Mouse (Mus musculus) kidney, embryonic 14.5 days (tissue): ENCODE data around the gene Rps6kl1. TPM values are rescaled to one million over a fixed set of nuclear protein-coding genes. Genes with fewer than 3 reads are reported as not detected.

Experiments used
- ATAC-seq: fragments of 200-750 bp; cut with Nextera tagmentation; 2 replicates; pipeline ENCODE4 v1.8.0; 2017; ENCODE audit warnings: moderate number of reproducible peaks, mild to moderate bottlenecking, moderate TSS enrichment, moderate library complexity; ENCODE audit not compliant: low FRiP score, low TSS enrichment
- H3K27ac ChIP-seq: fragments of 300-500 bp; sonication (generic); 2 replicates; pipeline ENCODE4 v1.5.1; 2014; ENCODE audit warnings: low read depth, mild to moderate bottlenecking, low read length, moderate library complexity, mixed read lengths
- H3K27me3 ChIP-seq: fragments of 300-500 bp; sonication (generic); 2 replicates; pipeline ENCODE4 v1.6.1; 2014; ENCODE audit warnings: mild to moderate bottlenecking, low read length; ENCODE audit not compliant: control insufficient read depth, insufficient read depth
- H3K36me3 ChIP-seq: fragments of 300-500 bp; sonication (generic); 2 replicates; pipeline ENCODE4 v1.6.1; 2014; ENCODE audit warnings: low read length, mixed read lengths; ENCODE audit not compliant: control insufficient read depth, insufficient read depth
- H3K4me1 ChIP-seq: fragments of 300-500 bp; sonication (generic); 2 replicates; pipeline ENCODE4 v1.6.1; 2014; ENCODE audit warnings: low read length, mixed read lengths; ENCODE audit not compliant: control insufficient read depth, insufficient read depth
- H3K4me2 ChIP-seq: fragments of 300-500 bp; sonication (generic); replicated peaks from 2 replicates; pipeline ENCODE4 v1.6.1; 2014; ENCODE audit warnings: low read depth, mild to moderate bottlenecking, low read length
- H3K4me3 ChIP-seq: fragments of 300-500 bp; sonication (generic); 2 replicates; pipeline ENCODE4 v1.5.1; 2014; ENCODE audit warnings: mild to moderate bottlenecking, low read length
- H3K9ac ChIP-seq: fragments of 300-500 bp; sonication (generic); 2 replicates; pipeline ENCODE4 v1.6.1; 2014; ENCODE audit warnings: low read depth, mild to moderate bottlenecking, low read length, moderate library complexity
- H3K9me3 ChIP-seq: fragments of 300-500 bp; sonication (generic); 2 replicates; pipeline ENCODE4 v1.6.1; 2016; ENCODE audit warnings: low read length; ENCODE audit not compliant: control insufficient read depth
- WGBS: fragments of 180-500 bp; shearing (Covaris S2); extraction: QIAGEN DNeasy Blood & Tissue Kit; methylation state at CpG from one replicate; pipeline ENCODE4 v1.1.7; 2014; 5-methylcytosine and 5-hydroxymethylcytosine counted together
- polyA plus RNA-seq: library from polyadenylated mRNA; unstranded; fragments of >200 nt; fragmentation: Nextera tagmentation; extraction: Ambion mirVana; gene quantifications from 2 replicates; pipeline ENCODE4 v1.2.1, GENCODE M21; 2014

Rps6kl1 gene
- polyA plus RNA-seq, 1 experiment from 2014 or later = 0.61 TPM

DNA sequence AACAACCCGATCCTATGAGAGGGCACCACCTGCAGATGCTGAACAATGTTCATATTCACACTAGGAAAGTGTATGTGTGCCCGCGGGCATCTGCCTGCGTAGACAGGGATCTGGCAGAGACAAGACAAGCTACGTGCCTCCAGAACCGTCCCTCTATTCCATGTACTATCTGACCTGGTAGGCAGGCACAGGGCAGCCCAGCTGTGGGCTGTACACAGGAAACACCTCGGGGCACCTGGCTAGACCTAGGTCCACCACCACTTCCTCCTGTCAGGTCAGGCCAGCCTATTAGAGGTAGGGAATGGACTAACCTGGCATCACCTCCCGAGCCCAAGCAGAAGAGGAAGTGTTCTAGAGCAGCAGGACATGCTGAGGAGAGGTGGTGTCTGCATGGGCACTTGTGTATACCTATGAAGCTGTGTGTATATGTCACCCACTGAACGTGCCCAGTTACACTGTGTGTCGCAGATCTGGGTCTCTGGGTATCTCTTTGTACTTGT is 26.7 kb upstream of the Rps6kl1 start, which contains the start of gene Pgf:
Gene Pgf (minus strand): TSS at position 51 of the 500 bp plus-strand sequence.
- Histone ChIP-seq H3K36me3 (no peaks in the 10 kb centered on the region), H3K27me3 (no peaks in the 10 kb centered on the region; the same call in 1 of the 2 replicates), H3K4me1 (peaks cover 41% of the 10 kb centered on the region), H3K27ac (peak within 1 kb of the TSS; percentile 39; the same call in 1 of the 2 replicates), H3K4me2 (peak within 1 kb of the TSS; percentile 73), H3K9me3 (no peaks in the 10 kb centered on the region), H3K9ac (peak within 1 kb of the TSS; percentile 49), H3K4me3 (peak within 1 kb of the TSS; percentile 33)
- ATAC-seq = no peak
- WGBS = 71% methylated on average over 10 of the region's 10 CpGs

DNA sequence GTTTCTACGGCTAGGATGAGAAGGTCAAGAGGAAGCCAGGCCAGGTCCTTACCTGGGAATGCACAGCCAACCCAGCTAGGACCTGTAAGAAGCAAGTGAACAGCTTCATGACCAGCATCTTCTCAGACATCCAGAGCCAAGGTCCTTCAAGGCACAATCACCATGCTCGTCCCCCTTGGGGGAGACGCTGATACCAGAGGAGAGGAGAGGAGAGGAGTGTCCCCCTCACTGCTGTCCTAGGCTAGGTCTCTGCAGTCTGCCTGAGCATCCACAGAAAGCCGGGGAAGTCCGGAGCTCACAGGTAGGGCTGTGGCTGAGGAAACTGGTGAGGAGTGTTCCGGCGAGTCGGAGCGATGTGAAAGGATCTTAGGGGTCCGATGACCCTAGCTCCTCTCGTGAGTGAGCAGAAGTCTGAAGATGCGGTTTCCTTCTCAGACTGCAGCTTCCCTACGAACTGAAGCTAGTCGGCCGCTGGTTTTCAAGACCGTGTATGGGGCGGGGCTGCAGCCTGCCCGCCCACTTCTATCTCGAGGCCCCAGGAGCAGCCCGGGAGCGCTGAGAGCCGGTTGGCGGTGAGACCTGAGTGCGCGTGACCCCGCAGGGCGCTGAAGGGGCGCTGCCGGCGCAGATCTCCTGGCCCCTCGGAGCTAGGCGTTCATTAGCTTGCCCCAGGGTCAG is 25.9 kb upstream of the Rps6kl1 start:
- H3K4me3 ChIP-seq = peak overlapping the region; percentile 33
- ATAC-seq = peak; percentile 42
- H3K27ac ChIP-seq = peak overlapping the region; percentile 39; the same call in 1 of the 2 replicates
- no peaks in the 10 kb centered on the region for H3K36me3 ChIP-seq
- H3K27me3 ChIP-seq = no peaks in the 10 kb centered on the region; the same call in 1 of the 2 replicates
- WGBS = under 1% methylated on average over 32 of the region's 32 CpGs
- H3K9ac ChIP-seq = peak overlapping the region; percentile 49
- no peaks in the 10 kb centered on the region for H3K9me3 ChIP-seq
- peak overlapping the region; percentile 73 for H3K4me2 ChIP-seq
- peaks cover 36% of the 10 kb centered on the region for H3K4me1 ChIP-seq

DNA sequence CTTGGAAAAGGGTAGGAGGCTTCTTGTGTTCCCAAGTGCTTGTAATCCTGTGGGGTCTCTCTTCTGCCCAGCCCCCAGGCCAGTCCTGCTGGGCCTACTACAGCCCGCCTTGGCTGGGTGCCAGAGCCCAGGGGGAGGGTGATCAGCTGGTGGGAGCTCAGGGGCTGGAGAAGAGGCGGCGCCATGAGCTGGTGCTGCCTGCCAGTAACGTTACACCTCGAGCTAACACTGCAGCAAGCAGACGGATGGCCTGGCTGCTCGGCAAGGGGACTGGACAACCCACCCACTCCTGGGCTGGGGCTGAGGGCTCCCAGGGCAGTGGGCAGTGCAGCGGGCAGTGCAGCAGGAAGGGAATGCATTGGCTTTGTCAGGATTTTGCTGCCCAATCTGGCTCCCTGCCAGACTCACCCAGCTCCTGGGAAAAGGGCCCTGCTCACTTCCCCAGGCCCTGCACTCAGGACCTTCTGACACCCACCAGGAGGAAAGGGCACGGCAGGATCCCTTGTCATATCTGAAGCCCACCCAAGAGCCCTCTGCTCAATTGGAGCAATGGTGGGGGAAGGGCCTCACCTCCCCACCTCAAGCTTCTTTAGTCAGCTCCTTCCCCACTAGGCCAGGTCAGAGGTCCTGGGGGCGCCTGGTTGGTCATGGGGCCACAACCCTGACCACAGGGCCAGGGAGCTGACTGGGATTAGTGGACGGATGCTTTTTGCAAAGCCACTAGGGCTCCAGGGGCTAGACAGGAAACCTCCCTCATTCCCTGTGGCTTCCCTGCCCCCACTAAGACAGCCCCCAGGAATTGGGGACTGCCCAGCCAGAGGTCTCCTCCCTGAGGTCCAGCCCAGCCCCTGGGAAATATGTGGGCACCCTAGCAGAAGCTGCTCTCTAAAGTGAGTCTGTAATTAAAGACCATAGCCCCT is 25.1 kb upstream of the Rps6kl1 start:
- Histone ChIP-seq H3K4me3 (peak overlapping the region; percentile 33), H3K4me1 (peaks cover 31% of the 10 kb centered on the region), H3K9me3 (no peaks in the 10 kb centered on the region), H3K36me3 (no peaks in the 10 kb centered on the region), H3K27me3 (no peaks in the 10 kb centered on the region; the same call in 1 of the 2 replicates), H3K4me2 (peak overlapping the region; percentile 73), H3K9ac (peak overlapping the region; percentile 55), H3K27ac (peak overlapping the region; percentile 51; the same call in 1 of the 2 replicates)
- peak; percentile 82 for ATAC-seq
- WGBS = 10% methylated on average over 11 of the region's 11 CpGs

DNA sequence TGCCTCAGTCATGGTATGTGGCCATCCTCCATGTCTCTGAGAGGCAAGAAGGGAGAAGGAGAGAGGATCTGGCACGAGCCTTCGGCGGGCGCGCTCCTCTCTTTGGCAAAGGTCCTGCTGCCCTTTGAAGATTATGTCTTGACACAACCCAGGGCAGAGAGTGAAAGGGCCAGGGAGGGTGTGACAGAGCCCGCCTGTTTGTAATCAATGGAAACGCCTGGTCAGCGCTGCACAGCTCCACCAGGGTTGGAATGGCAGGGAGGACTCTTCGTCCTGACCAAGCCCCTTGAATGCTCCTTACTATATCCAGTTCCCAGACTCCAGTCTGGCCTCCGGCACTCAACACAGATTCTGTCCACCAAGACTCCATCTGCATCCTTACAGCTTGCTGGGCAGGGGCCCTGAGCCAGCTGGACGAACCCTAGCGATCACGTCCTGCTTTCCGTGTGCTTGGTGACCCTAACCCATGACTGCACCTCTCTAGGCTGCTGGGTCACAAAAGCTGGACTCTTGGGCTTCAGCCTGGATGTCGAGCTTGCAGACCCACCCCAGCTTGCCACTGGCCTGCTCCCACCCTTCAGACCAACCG is 24.1 kb upstream of the Rps6kl1 start:
- Histone ChIP-seq H3K4me3 (peak overlapping the region; percentile 33), H3K9me3 (no peaks in the 10 kb centered on the region), H3K36me3 (no peaks in the 10 kb centered on the region), H3K27ac (peak overlapping the region; percentile 51; the same call in 1 of the 2 replicates), H3K27me3 (no peaks in the 10 kb centered on the region; the same call in 1 of the 2 replicates), H3K4me1 (peaks cover 31% of the 10 kb centered on the region), H3K4me2 (peak overlapping the region; percentile 73), H3K9ac (peak overlapping the region; percentile 55; the same call in 1 of the 2 replicates)
- WGBS = 29% methylated on average over 16 of the region's 16 CpGs
- no peak; the same call in 1 of the 2 replicates for ATAC-seq

DNA sequence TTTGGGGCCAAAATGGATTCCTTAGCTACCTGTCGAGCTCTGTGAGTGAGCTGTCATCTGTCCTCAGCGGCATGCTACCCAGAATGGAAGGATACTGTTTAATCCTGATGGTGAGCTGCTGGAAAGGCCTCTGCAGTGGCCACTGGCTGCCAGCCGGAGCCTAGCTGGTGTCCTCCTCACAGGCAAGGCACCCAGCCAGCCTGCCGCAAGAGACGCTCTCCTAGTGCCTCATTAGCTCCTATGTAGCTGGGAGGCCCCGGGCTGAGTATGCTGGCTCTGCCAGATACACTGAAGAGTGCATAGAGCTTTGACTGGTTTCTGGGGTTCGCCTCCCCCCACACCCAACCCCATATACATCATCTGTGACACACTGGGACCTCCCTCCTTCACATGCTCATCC is 23.0 kb upstream of the Rps6kl1 start:
- Histone ChIP-seq H3K36me3 (no peaks in the 10 kb centered on the region), H3K27me3 (no peaks in the 10 kb centered on the region; the same call in 1 of the 2 replicates), H3K9ac (no peak overlapping the region), H3K4me2 (no peak overlapping the region; the same call in 1 of the 2 replicates), H3K4me1 (peaks cover 31% of the 10 kb centered on the region), H3K27ac (no peak overlapping the region), H3K9me3 (no peaks in the 10 kb centered on the region), H3K4me3 (no peak overlapping the region)
- ATAC-seq = no peak
- 74% methylated on average over 7 of the region's 7 CpGs for WGBS

DNA sequence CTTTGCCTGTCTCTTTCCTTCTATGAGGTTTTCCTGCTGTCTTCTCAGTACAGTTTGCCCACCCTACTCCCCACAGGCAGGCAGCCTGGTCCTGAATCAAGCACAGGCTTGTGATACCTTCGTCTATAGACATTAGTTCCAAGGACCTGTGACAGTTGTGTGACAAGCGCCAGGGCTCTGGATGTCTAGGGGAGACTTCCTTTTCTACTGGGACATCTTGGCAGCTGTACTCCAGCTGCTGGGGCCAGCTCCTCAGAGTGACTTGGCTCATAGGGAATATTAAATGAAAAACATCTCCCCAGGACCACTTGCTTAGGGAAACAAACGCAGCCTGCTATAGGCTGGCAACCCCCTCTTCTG is 19.9 kb upstream of the Rps6kl1 start:
- Histone ChIP-seq H3K9ac (no peak overlapping the region), H3K27ac (no peak overlapping the region), H3K4me3 (no peak overlapping the region), H3K36me3 (peaks cover 9% of the 10 kb centered on the region), H3K4me2 (no peak overlapping the region), H3K27me3 (no peaks in the 10 kb centered on the region; the same call in 1 of the 2 replicates), H3K4me1 (peaks cover 11% of the 10 kb centered on the region), H3K9me3 (no peaks in the 10 kb centered on the region)
- WGBS = 85% methylated on average over 3 of the region's 3 CpGs
- ATAC-seq = no peak

DNA sequence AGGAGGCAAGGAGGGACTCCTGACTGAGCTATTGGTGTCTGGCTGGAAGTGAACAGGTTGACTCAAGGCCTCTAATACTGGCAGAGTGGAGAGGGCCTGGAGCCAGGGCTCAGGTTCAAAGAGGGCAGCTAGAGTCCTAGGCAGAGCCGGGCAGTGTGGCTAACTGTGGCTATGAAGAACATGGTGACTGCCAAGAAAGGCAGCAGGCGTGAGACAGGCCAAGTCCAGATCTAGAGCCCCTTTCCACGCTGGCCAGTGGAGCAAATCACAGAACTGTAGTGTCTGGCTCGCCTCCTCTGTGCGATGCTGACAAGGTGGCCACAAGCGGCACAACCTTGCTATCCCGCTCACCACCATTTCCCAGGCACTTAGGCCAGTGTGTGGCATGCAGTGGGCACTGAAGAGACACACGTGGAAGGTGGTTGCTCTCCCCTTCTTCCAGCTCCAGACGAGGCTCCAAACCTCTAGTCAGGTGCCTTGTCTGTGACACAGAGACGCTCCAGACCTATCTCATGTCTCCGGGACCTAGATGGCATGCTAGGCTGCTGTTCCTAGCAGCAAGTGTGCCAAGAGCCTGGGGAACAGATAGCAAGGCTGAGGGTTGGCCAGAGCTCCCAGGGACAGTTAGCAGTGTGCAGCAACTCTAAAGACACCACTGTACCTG is 19.4 kb upstream of the Rps6kl1 start:
- ATAC-seq = no peak
- WGBS = 85% methylated on average over 11 of the region's 11 CpGs
- Histone ChIP-seq H3K27ac (no peak overlapping the region), H3K9me3 (no peaks in the 10 kb centered on the region), H3K36me3 (peaks cover 9% of the 10 kb centered on the region), H3K9ac (no peak overlapping the region), H3K4me1 (peaks cover 6% of the 10 kb centered on the region; the same call in 1 of the 2 replicates), H3K4me3 (no peak overlapping the region), H3K4me2 (no peak overlapping the region), H3K27me3 (no peaks in the 10 kb centered on the region; the same call in 1 of the 2 replicates)

DNA sequence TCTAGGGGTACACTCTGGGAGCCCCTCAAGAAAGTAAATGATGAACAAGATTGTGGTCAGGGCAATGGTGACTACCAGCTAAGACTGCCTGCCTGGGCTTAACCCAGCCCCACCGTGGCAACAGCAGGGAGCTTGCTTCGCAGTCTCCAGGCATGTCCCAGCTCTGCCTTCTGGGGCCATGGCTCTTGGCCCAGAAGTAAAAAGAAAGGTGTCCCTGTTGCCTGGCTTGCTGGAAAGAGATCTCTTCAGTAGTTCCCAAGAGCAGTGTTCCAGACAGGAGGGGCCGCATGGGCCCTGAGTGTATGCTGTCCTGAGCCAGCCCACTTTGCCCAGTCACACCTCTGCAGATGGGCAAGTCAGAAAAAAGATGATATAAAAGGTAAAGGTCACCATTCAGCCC is 18.8 kb upstream of the Rps6kl1 start:
- 65% methylated on average over 3 of the region's 3 CpGs for WGBS
- Histone ChIP-seq H3K27ac (no peak overlapping the region), H3K36me3 (peaks cover 9% of the 10 kb centered on the region), H3K4me1 (peaks cover 2% of the 10 kb centered on the region; the same call in 1 of the 2 replicates), H3K4me3 (no peak overlapping the region), H3K4me2 (no peak overlapping the region), H3K9me3 (no peaks in the 10 kb centered on the region), H3K9ac (no peak overlapping the region), H3K27me3 (no peaks in the 10 kb centered on the region; the same call in 1 of the 2 replicates)
- ATAC-seq = peak; percentile 5; the same call in 1 of the 2 replicates
